Mouse (Mus musculus) adrenal gland, adult 18-20 months (tissue): Measurements from ENCODE around the gene Pigk. TPM values are rescaled to one million over a fixed set of nuclear protein-coding genes. Genes with fewer than 3 reads are reported as not detected.

Experiments
- DNase-seq, 2 experiments: peaks; one replicate each; pipeline ENCODE4 v3.0.0; 2021 to 2022; ENCODE audit warnings: low spot score in 2 of 2
- total RNA-seq, 2 experiments: library from RNA; stranded (reverse); gene quantifications; 1 replicate in 1 of 2; 2 replicates in 1 of 2; pipeline ENCODE4 v1.2.3; 2021

Gene Pigk
- total RNA-seq, 2 experiments from 2014 or later = 50.6 to 63.5 TPM

DNA sequence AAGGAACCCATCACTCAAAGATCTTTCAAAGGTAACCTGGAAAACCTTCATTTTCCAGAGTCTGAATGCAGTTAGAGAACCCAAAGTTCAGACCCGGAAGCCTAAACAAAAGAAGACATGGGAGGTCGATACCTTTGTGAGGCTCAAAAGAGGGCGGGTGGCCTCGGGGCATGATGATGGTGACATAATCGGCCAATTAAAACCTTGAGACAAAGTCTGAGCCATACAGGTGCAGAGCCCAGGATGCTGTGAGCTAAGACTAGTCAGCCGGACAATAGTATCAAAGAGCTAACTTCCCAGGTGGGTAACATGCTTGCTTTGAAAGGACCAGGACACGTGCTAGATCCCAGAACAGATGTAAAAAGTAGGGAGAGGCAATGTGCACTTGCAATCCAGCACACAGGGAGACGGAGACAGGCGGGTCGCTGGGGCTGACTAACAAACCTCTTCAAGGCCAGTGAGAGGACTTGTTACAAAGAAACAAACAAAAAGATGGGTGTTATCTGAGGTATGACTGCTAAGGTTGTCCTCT lies 215.4 kb downstream of the Pigk start:
- DNase-seq = no peak

DNA sequence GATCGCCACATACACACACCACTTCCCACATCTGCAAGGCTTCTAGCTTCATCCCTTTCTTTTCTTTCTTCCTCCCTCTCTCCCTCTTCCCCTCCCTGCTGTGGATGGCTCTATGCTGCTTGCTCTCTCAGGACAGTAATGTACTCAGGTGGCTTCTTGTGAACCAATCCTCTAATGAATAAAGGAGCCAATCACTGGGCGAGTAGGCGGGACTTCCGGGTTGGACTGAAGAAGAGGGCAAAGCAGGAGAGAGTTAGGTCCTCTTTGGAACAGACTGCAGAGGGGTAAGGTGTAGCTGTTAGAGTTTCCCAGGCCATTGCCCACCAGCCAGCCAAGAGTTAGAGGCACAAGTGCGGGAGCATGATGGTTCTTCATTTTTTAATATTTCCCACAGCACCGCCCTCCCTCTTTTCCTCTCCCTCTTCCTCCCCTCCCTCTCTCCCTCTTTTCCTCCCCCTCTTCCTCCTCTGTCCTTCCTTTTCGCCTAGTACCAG lies 215.9 kb downstream of the Pigk start:
- DNase-seq = no peak

DNA sequence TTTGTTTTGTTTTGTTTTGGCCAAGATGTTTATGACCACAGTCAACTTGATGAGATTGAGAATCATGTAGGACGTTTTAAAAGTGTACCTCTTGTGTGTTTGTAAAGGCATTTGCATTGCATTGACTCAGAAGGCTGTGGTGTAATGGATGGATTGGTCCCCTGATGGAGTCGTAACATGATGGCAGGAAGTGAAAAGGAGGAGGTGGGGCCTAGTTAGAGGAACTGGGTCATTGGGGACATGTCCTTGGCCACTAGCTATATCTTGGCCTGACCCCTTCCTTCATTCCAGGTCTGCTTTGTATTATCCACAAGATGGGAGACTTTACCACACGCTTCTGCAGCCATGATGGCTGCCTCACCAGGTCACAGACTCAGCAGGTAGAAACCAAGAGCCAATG lies 217.5 kb downstream of the Pigk start:
- no peak for DNase-seq

DNA sequence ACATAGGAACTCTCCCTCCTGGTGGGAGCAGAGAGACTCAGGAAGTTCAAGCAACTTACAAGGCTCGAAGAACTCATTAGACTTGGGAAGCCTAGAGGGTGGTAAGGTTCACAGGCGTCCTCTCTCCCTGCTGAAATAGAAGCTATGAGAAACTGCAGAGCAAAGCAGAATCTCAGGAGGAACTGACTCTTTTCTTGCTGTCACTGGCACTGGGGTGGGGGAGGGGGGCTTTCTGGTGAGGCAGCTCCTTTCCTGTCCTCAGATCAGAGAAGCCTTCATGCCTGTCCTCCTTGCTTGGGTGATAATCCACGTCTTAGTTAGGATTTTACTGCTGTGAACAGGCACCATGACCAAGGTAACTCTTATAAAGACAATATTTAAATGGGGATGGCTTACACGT lies 218.2 kb downstream of the Pigk start:
- no peak for DNase-seq

DNA sequence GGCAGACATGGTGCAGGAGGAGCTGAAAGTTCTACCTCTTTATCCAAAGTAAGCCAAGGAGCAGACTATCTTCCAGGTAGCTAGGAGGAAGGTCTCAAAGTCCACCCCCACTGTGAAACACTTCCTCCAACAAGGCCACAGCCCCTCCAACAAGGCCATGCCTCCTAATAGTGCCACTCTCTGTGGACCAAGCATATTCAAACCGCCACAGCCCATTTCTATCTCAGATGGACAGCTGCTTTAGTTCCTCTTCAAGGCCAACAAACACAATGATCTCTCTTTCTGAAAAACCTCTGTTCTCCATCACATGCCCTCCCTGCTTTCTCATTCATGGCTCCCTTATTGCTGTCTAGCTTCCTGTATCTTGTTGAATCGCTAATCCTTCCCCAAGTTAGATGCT lies 218.6 kb downstream of the Pigk start:
- DNase-seq = no peak

DNA sequence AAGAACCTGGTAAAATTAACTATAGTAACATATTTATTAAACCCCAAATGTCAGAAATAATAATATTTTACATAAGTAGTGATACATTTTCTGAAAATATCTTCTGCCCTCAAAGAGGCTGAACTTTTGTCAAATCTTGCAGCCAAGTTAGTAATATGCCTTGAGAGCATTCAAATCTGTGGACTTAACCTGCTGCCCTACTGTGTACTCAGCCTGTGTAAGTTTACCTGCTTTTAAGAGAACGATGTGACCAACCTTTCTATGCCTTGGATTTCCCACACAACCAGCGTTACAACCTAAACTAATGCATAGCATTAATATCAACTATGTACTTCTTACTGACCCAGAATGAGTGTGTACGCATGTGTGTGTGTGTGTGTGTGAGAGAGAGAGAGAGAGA lies 219.8 kb downstream of the Pigk start:
- DNase-seq = no peak

DNA sequence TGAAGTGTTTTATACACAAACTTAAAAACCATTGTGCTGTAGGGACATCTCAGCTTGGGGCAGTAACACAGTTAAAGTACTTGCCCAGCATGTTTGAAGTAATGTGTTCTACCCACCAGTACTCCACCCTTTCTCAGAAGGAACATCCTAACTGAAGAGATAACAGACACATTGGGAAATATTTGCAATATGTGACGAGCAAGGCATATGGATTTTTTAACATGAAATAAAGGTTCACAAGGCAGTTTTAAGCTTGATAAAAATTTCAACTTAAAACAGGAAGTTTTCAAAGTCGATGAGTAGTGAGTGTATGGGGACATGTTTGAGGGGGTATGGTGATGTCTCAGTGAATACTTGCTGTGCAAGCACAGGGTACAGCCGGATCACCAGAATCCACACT lies 222.4 kb downstream of the Pigk start:
- DNase-seq = no peak

DNA sequence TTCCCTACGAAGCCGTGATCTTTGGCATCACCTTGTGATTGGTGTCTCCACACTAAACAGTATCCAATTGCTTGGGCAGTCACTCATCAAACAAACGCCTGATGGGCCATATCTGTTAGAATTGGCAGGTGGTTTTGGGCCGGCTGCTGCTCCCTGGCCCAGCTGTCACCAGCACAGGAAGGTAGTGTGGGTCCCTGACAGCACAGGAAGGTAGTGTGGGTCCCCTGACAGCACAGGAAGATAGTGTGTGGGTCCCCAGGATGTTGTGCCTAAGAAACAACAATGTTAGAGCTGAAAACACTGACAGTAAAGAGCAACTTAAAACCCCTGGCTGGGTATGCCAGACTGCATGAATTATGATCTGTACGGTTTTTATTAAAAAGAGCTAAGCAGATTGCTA lies 227.8 kb downstream of the Pigk start:
- no peak for DNase-seq

DNA sequence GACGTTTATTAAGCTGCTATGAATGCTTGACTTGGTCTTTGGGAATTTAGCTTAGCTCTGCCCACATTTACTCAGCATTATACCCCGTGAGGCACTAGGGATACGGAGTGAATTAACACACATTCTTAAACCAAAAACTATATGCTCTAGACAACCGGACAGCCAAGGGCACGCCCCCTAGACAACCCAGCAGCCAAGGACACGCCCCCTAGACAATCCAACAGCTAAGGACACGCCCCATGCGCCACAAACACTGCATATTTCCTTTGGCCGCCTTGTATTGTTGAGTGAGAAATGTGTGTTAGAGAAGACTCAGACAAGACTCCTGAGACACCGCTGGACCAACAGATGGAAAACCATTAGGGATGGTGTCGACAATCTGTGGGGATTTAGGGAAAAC lies 229.1 kb downstream of the Pigk start:
- DNase-seq = no peak

DNA sequence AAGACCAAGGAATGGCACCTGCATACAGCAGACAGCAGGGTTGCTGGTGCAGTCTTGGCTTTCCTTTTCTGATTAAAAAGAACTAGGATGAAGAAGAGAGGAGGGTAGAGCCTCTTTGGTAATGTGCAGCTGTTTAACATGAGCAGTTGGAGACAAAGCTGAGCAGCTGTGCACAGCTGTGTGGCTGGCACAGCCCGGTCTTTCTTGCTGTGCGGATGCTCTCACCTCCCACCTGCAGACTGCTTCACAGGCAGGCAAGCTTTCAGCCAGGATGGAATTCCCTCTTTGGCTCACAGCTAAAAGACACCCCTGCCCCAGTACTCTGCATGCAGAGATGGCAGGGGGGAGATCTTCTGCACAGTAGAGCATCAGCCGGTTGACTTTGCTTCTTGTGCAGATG lies 230.9 kb downstream of the Pigk start:
- DNase-seq = no peak

DNA sequence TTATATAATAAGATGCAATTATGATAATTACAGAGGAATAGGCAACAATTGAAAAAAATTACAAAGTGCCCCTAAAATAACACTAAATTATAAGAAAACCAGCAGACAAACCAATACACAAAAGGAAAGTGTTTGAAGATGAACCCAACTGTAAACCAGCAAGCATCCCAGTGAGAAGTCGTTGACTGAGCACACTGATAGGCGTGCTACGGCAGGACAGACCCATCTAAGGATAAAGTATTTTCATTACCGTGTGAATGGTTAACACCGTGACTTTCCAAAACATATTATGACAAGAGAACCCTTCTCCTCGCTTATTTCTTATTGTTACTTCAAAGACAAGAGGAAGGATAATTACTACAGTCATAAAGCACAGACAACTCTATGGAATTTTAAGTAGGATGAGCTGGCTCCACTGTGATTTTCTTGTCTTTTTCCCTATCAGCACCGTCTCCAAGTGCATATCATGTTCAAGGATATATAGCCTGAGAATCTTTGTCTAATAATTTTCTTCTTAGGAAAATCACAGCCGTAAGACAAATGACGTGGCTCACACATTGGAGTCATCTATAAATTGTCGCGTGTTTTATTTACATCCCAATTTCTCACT lies 233.2 kb downstream of the Pigk start:
- DNase-seq = no peak

DNA sequence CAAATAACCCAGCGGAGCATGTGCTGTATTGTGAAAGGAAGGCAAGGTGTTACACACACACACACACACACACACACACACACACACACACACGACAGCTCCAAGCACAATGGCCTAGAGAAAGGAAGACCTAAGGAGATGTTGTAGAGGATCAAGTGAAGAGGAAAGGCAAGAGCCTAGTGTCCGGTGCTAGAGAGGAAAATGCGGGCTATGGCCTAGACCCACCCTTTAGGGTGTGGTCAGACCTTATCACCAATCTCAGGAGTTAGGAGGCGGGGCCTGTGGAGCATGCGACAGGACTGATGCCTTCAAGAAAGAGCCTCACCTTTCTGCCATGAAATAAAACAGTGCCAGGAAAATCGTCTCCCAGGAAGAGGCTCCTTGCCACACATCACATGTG lies 234.7 kb downstream of the Pigk start:
- DNase-seq = no peak

DNA sequence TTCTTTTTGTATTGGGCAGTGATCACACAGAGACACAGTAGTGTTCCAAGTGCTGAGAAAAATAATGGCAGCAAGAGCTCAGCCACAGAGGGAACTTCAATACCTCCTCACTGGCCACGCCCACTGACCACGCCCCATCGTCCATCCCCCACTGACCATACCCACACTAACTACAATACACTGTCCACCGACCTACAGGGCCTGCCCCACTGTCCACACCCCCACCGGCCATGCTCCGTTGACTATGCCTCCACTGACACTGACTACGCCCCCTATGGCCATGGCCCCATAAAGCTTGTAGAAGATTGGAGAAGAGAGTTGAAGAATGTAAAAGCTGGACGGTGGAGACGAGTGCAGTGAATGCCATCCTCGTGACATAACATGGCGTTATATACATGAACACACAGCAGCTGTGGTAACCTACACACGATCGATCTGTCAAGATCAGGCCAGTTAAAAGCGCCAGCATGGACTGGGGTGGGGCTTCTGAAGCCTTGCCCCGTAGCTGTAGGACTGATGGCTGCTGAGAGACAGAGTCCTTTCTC lies 235.4 kb downstream of the Pigk start:
- no peak for DNase-seq

DNA sequence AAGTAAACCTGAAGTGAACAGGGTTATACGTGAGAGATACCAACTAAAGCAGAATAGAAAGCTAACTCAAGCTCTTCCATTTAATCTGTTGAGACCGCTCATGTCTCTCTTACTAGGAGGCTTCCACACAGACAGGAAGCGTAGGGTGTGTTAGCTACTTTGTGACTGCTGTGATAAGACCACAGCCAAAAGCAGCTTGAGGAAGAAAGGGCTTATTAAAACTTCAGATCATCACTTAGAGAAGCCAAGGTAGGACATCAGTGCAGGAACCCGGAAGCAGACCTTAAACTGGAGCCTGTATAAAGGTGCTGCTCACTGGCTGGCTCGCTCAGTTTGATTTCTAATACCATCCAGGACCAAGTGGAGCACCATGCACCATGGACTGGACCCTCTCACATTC lies 236.4 kb downstream of the Pigk start:
- no peak for DNase-seq

DNA sequence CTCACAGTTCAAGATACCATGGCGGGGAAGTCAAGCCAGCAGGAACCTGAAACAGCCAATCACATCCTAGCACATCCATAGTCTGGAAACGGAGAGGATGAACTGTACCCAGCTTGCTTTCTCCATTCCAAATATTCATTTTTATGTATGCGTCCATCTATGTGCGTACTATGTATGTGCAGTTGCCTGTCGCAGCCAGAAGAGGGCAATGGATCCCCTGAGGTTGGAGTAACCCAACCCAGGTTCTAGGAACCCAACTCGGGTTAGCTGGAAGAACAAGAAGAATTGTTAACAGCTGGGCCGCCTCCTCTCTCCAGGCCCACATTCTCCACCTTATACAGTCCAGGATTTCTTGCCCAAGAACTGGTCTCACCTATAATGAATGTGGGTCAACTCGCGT lies 237.0 kb downstream of the Pigk start:
- no peak for DNase-seq

DNA sequence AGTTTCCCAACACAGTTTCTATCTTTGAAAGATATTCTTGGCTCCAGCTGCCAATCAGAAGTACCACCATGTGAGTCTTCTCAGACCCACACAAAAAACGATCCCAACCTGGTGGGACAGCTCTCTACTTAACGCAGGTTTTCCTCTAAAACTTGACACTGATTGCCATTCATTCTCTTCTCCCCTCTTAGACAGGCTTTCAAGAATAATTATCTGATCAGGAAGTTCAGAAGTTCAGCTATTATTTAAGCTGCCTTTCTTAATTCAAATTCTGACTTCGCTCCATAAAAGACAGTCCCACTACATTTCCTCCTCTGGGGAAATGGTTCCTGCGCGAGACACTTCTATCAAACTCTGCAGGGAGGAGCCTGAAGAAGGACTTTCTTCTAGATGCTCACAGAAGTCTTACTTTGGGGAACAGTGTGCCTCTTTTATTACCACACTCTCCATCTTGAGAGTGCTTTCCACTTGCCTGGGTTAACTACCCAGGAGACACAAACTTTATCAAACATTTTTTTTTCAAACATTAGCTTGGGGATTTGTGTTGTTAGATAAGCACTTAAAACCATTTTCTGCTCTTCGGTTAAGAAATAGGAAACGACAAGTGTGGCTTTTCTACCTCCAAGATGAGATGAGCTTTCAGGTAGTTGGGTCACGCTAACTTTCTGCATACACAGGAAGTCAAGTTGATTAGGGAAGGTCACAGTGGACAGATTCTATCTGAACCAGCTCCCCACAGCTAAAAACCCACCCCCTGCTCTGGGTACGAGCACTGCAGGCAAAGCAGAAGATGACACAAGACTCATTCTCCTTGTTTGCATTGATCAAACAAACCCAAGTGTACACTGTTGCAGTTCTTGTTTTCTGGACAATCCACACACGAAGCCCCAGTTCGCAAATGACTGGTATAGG lies 238.0 kb downstream of the Pigk start:
- no peak for DNase-seq

DNA sequence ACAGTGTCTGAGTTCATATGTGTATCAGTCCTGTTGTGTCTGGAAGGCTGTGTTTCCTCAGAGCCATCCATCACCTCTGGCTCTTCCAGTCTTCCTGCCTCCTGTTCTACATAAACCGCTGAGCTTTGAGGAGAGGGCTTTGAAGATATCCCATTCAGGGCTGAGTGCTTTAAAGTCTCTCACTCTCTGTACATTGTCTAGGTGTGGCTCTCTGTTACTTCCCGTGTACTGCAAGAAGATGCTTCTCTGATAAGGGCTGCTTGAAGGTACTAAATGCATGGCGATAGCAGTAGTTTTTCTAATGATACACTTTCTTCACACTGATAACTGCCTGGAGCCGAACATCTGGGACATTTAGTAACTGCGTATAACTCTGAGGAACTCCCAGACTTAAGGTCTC lies 242.1 kb downstream of the Pigk start:
- no peak for DNase-seq

DNA sequence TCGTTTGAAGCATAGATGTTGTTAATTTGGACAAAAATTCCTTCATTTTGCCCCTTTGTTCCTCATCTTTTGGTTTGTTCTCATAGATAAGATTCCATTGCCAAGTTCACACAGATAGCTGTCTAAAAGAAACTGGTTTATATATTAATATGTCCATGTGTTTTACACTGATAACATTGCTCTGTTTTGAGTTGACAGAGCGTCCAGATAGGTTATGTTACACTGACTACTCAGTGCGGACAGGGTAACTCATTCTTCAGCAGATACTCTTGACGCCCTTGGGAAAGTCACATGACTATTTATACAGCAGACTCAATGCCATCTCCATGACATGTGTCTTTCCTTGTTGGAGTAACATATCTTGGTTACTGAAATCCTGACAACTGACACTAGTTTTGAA lies 242.9 kb downstream of the Pigk start:
- no peak for DNase-seq

DNA sequence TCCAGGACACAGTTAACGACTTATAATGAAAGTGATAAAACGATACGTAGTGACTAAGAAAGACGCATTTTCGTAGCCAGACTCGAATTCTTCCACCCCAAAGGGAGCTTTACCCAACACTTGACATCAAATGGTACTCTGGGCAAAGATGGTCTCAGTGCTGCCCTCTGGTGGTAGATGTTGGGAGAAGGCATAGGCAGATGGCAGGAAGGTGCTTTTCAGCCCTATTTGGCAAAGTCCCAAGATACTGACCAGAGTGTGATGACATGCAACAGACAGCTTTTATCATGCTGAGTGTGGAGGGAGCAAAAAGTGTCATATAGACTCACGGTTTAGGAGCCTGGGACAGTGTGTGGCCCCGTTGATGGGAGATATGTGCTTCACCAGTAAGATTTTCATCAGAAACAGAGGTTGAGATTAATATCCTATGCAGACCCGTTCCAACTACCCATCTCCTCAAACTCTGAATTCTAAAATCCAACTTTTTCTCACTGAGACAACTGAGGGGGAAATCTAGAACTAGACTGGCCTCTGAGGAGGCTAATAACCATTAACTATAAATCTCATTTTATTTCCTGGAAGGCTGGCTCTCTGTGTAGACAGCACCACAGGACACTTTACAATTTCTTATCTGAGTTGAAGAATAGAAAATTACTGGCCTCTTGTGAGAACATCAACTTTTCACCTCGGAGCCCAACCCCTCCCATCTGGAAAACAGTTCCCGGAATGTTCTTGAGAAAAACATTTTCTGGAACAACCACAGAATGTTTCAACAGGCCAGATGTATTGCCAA lies 244.7 kb downstream of the Pigk start:
- DNase-seq = peak; percentile 50 to 55

DNA sequence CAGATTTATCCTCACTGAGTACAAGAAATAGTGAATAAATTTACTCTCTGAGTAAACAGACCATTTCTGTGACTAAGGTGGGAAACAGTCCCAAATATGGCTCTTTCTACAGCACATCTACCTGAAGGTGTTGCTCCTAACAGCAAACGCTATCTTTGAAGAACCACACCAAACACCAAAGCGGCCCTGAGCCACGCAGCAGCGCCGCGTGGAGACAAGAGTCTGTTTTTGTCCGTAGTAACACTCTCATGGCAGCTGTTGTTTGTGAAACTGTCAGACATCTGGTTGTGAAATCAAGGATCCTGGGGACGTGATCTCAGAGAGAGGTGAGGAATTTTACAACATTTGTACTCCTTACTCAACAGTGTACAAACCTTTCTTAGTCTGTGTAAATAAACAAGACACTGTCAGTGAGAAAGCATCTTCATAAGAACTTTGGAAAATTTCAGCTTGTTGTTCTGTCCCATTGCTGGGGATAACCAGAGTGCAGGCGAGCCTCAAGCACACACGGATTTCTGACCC lies 248.0 kb downstream of the Pigk start:
- no peak for DNase-seq

DNA sequence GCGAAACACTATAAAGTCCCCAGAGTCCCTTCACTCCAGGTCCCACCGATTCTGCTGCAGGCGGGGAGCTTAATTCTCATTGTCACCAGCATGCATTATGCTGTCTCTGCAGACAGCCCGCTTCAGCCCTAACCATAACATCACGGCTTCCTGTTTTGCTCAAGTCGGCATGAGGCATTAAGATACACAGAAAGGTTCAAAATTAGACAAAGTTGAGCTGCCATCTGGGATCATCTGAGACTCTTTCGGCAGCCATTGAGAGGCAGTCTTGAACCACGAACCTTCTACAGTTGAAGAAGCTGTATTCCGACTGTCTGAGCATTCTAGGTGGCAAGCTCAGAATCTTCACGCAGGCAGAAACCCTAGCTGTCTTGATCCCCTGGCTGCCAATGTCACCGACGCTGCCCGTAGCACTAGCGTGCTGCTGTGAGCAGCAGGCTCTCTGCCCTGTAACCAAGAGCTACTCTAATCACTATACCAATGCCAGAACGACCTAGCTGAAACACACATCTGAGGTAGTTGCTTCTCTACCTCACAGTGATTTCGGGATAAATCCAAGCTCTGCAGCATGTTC lies 256.0 kb downstream of the Pigk start:
- no peak for DNase-seq
